Mouse (Mus musculus): ENCODE measurements at regions not wholly inside any gene's neighbourhood (a gene's known extent, or its start where the extent isn't known, plus 50 kb on each side); places are given as distances from the start of the nearest gene placed in this dataset.

- no peak for DNase-seq (ENCODE audit: extremely low read depth, low read depth, low spot score)
These were observed 51.5 kb upstream of the Stmnd1 start for GRCm38 (mm10) chr13:46222031-46222430.

GRCm38 (mm10) chr13:46218101-46218701 is 55.3 kb upstream of the Stmnd1 start:
- DNase-seq (ENCODE audit: extremely low read depth, low read depth, low spot score), result no peak

GRCm38 (mm10) chr13:46216954-46217838 is 56.3 kb upstream of the Stmnd1 start:
- no peak for DNase-seq (ENCODE audit: extremely low read depth, low read depth, low spot score)

GRCm38 (mm10) chr13:46203551-46203950 is 70.0 kb upstream of the Stmnd1 start:
- no peak for DNase-seq (ENCODE audit: extremely low read depth, low read depth, low spot score)

- DNase-seq (ENCODE audit: extremely low read depth, low read depth, low spot score), result no peak
These were observed 70.9 kb upstream of the Stmnd1 start for GRCm38 (mm10) chr13:46202586-46202985.

GRCm38 (mm10) chr13:46201029-46201599 is 72.4 kb upstream of the Stmnd1 start:
- DNase-seq (ENCODE audit: extremely low read depth, low read depth, low spot score), result no peak

- DNase-seq (ENCODE audit: extremely low read depth, low read depth, low spot score), result no peak
These were observed 80.4 kb upstream of the Stmnd1 start for GRCm38 (mm10) chr13:46193131-46193530.

- no peak for DNase-seq (ENCODE audit: extremely low read depth, low read depth, low spot score)
These were observed 83.8 kb upstream of the Stmnd1 start for GRCm38 (mm10) chr13:46189726-46190125.

- no peak for DNase-seq (ENCODE audit: extremely low read depth, low read depth, low spot score)
These were observed 90.7 kb upstream of the Stmnd1 start for GRCm38 (mm10) chr13:46182851-46183250.

- no peak for DNase-seq (ENCODE audit: extremely low read depth, low read depth, low spot score)
These were observed 92.9 kb upstream of the Stmnd1 start for GRCm38 (mm10) chr13:46180606-46181133.

- DNase-seq (ENCODE audit: extremely low read depth, low read depth, low spot score), result no peak
These were observed 93.6 kb upstream of the Stmnd1 start for GRCm38 (mm10) chr13:46179916-46180315.

GRCm38 (mm10) chr13:46173103-46173502 is 100.4 kb upstream of the Stmnd1 start:
- DNase-seq (ENCODE audit: extremely low read depth, low read depth, low spot score), result no peak

- DNase-seq (ENCODE audit: extremely low read depth, low read depth, low spot score), result no peak
These were observed 111.5 kb upstream of the Stmnd1 start for GRCm38 (mm10) chr13:46162025-46162374.

- DNase-seq (ENCODE audit: extremely low read depth, low read depth, low spot score), result no peak
These were observed 112.1 kb upstream of the Stmnd1 start for GRCm38 (mm10) chr13:46161261-46162024.

- DNase-seq (ENCODE audit: extremely low read depth, low read depth, low spot score), result no peak
These were observed 114.2 kb upstream of the Stmnd1 start for GRCm38 (mm10) chr13:46159354-46159753.

- DNase-seq (ENCODE audit: extremely low read depth, low read depth, low spot score), result no peak
These were observed 120.0 kb upstream of the Stmnd1 start for GRCm38 (mm10) chr13:46153282-46154260.

- DNase-seq (ENCODE audit: extremely low read depth, low read depth, low spot score), result no peak
These were observed 133.5 kb upstream of the Stmnd1 start for GRCm38 (mm10) chr13:46140006-46140405.

GRCm38 (mm10) chr13:46139251-46139650 is 134.3 kb upstream of the Stmnd1 start:
- no peak for DNase-seq (ENCODE audit: extremely low read depth, low read depth, low spot score)

- no peak for DNase-seq (ENCODE audit: extremely low read depth, low read depth, low spot score)
These were observed 138.1 kb upstream of the Stmnd1 start for GRCm38 (mm10) chr13:46135411-46135810.
